Mouse (Mus musculus) forebrain, embryonic 16.5 days (tissue): Measurements from ENCODE around the gene Focad. TPM values are rescaled to one million over a fixed set of nuclear protein-coding genes. Genes with fewer than 3 reads are reported as not detected.

Experiments
- ATAC-seq: fragments of 200-750 bp; cut with Nextera tagmentation; 2 replicates; pipeline ENCODE4 v1.8.0; 2017; ENCODE audit warnings: mild to moderate bottlenecking, moderate library complexity
- H3K27ac ChIP-seq: fragments of 300-500 bp; sonication (generic); 2 replicates; pipeline ENCODE4 v1.5.1; 2014; ENCODE audit warnings: low read length, control low read depth
- H3K27me3 ChIP-seq: fragments of 300-500 bp; sonication (generic); replicated peaks from 2 replicates; pipeline ENCODE4 v1.6.1; 2014; ENCODE audit warnings: low read length; ENCODE audit not compliant: control insufficient read depth, insufficient read depth
- H3K36me3 ChIP-seq: fragments of 300-500 bp; sonication (generic); 2 replicates; pipeline ENCODE4 v1.6.1; 2014; ENCODE audit not compliant: control insufficient read depth, insufficient read depth
- H3K4me1 ChIP-seq: fragments of 300-500 bp; sonication (generic); replicated peaks from 2 replicates; pipeline ENCODE4 v1.6.1; 2014; ENCODE audit warnings: low read length; ENCODE audit not compliant: control insufficient read depth, insufficient read depth
- H3K4me2 ChIP-seq: fragments of 300-500 bp; sonication (generic); 2 replicates; pipeline ENCODE4 v1.6.1; 2014; ENCODE audit warnings: mild to moderate bottlenecking, low read length, control low read depth
- H3K4me3 ChIP-seq: fragments of 300-500 bp; sonication (generic); replicated peaks from 2 replicates; pipeline ENCODE4 v1.5.1; 2014; ENCODE audit warnings: mild to moderate bottlenecking, low read length, control low read depth
- H3K9ac ChIP-seq: fragments of 300-500 bp; sonication (generic); replicated peaks from 2 replicates; pipeline ENCODE4 v1.6.1; 2014; ENCODE audit warnings: low read depth, low read length, control low read depth
- H3K9me3 ChIP-seq: fragments of 300-500 bp; sonication (generic); 2 replicates; pipeline ENCODE4 v1.6.1; 2016; ENCODE audit warnings: low read length; ENCODE audit not compliant: control insufficient read depth
- WGBS: fragments of 180-500 bp; shearing (Covaris S2); extraction: QIAGEN DNeasy Blood & Tissue Kit; methylation state at CpG from one replicate; pipeline ENCODE4 v1.1.7; 2014; 5-methylcytosine and 5-hydroxymethylcytosine counted together
- polyA plus RNA-seq: library from polyadenylated mRNA; unstranded; fragments of >200 nt; fragmentation: Nextera tagmentation; extraction: Ambion mirVana; gene quantifications from 2 replicates; pipeline ENCODE4 v1.2.1, GENCODE M21; 2015

The Focad gene
- polyA plus RNA-seq, 1 experiment from 2014 or later: 21.1 TPM

- H3K36me3 ChIP-seq: no peaks in the 10 kb centered on the region
- peak; percentile 83 for ATAC-seq
- H3K4me1 ChIP-seq: peaks cover 9% of the 10 kb centered on the region
- H3K9ac ChIP-seq: no peak overlapping the region
- H3K27me3 ChIP-seq: no peaks in the 10 kb centered on the region
- H3K9me3 ChIP-seq: no peaks in the 10 kb centered on the region
- H3K27ac ChIP-seq: no peak overlapping the region
- no peak overlapping the region for H3K4me3 ChIP-seq
- no peak overlapping the region for H3K4me2 ChIP-seq
- 15% methylated on average over 4 of the region's 4 CpGs for WGBS
Observed at GRCm38 (mm10) chr4:88136528-88136927, 42.1 kb downstream of the Focad start.

DNA sequence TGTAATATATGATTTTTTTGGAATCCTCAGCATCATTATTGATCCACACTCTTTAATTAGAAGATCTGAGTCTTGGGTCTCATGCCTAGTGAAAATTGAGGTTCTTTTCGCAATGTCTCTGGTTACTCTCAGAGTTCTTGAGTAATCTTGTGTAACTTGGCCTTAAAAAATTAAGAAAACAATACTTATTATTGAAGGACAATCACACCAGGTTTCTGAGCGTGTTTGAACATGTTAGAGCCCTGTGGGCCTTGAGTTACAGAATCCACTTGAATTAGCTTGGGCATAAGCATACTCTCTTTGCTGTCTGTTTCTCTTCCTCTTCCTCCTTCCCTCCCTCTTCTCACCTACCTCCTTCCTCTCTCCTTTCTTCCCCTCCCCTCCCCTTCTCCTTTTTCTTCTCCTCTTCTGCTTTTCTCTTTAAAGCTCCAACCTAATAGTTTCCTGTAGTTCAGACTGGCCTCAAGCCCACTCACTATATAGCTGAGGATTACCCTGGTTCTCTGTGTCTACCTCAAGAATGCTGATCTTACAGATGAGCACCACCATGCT, 44.0 kb downstream of the Focad start:
- 92% methylated on average over 2 of the region's 2 CpGs for WGBS
- H3K9ac ChIP-seq: no peak overlapping the region
- ATAC-seq: no peak
- peaks cover 9% of the 10 kb centered on the region for H3K4me1 ChIP-seq
- H3K9me3 ChIP-seq: no peaks in the 10 kb centered on the region
- H3K4me2 ChIP-seq: no peak overlapping the region
- no peaks in the 10 kb centered on the region for H3K27me3 ChIP-seq
- no peaks in the 10 kb centered on the region for H3K36me3 ChIP-seq
- no peak overlapping the region for H3K4me3 ChIP-seq
- H3K27ac ChIP-seq: no peak overlapping the region

- no peak overlapping the region for H3K9ac ChIP-seq
- 35% methylated on average over 1 of the region's 1 CpGs for WGBS
Observed at GRCm38 (mm10) chr4:88149462-88149861, 55.0 kb downstream of the Focad start.

DNA sequence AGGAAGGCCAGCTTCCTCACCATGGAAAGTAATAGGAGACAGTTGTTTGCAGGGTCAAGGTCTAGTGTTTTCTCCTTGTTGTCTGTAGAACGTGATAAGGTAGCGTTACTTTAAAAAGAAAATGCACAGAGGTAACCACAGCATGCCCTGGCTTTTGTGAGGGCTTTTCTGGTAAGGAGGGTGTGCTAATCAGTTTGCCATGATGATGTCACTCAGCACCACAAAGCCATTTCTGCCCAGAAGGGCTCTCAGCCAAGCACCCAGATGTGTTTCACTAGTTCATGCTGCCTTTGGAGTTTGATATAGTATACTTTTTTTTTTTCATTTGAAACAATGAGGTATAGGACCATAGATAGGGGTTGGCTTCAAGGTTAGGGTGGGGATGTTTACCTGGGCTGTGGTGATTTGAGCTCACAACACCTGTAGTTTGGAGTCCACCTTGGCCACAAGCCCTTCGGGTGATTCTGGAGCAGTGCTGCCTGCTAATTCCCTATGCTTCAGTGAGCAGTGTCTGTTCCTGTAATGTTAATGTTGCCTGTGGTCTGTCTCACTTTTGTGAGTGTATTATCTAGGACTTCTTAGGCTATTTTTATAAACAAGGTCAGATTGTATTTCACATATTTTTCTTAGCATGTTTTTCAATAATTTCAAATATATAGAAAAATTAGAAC, 61.2 kb downstream of the Focad start:
- no peak for ATAC-seq
- Histone ChIP-seq H3K4me3 (no peak overlapping the region), H3K27me3 (no peaks in the 10 kb centered on the region), H3K4me2 (no peak overlapping the region), H3K4me1 (peaks cover 31% of the 10 kb centered on the region), H3K9ac (no peak overlapping the region), H3K27ac (no peak overlapping the region), H3K36me3 (no peaks in the 10 kb centered on the region), H3K9me3 (no peaks in the 10 kb centered on the region)
- WGBS: 47% methylated on average over 3 of the region's 3 CpGs

More at GRCm38 (mm10) chr4:88149462-88149861, 55.0 kb downstream of the Focad start:
- Histone ChIP-seq H3K4me1 (no peaks in the 10 kb centered on the region), H3K36me3 (no peaks in the 10 kb centered on the region), H3K9me3 (no peaks in the 10 kb centered on the region), H3K4me3 (no peak overlapping the region), H3K27me3 (no peaks in the 10 kb centered on the region), H3K27ac (no peak overlapping the region), H3K4me2 (no peak overlapping the region)
- no peak for ATAC-seq

- Histone ChIP-seq H3K4me3 (no peak overlapping the region), H3K9me3 (no peaks in the 10 kb centered on the region), H3K4me1 (peaks cover 33% of the 10 kb centered on the region), H3K4me2 (no peak overlapping the region), H3K9ac (no peak overlapping the region), H3K36me3 (no peaks in the 10 kb centered on the region), H3K27ac (peak overlapping the region; percentile 75; the same call in 1 of the 2 replicates), H3K27me3 (no peaks in the 10 kb centered on the region)
- 85% methylated on average over 5 of the region's 5 CpGs for WGBS
- 0 out of 2 replicates have a peak, but pooled peaks have one; percentile 5 for ATAC-seq
Observed at GRCm38 (mm10) chr4:88156961-88157360, 62.5 kb downstream of the Focad start.

DNA sequence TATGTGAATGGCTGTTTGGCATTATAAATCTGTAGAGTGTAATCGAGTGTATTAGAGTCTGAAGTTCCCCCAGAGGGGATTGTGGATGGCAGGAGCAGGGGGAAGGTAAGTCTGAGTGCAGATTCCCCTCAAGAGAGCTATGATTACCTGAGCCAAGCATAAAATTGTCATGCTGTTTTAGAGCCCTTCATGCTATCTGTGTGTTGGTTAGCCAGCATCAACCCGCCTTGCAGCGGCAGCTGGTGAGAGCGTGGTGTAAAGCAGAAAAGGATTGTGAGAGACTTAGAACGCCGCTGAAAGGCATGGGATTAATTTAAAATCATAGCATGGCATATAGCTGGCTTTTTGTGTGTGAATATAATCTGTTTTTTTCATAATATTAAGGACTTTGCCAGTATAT, 63.2 kb downstream of the Focad start:
- ATAC-seq: peak; percentile 64
- 52% methylated on average over 6 of the region's 6 CpGs for WGBS
- peaks cover 36% of the 10 kb centered on the region for H3K4me1 ChIP-seq
- peak overlapping the region; percentile 75 for H3K27ac ChIP-seq
- no peak overlapping the region for H3K4me3 ChIP-seq
- no peaks in the 10 kb centered on the region for H3K9me3 ChIP-seq
- no peak overlapping the region for H3K4me2 ChIP-seq
- 0 out of 2 replicates have a peak overlapping the region, but pooled peaks have one; percentile 8 for H3K9ac ChIP-seq
- no peaks in the 10 kb centered on the region for H3K36me3 ChIP-seq
- H3K27me3 ChIP-seq: no peaks in the 10 kb centered on the region

DNA sequence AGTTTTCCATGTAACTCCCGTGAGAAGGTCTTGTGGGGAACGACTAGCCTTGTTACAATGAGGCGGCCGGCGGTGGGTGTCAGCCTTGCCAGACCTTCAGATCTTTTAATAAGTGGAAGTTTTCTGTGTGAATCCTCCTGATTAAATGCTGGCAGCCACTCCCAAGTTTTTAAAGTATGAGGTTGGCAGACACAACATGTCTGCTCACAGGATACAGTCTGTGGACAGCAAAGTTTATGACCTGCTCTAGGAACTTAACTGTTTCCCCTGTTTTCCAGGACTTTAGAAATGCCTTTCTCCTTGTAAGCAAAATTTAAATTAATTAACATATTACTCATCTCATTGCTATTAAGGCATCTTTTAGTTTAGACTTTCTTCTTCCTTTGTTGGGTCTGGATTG, 64.8 kb downstream of the Focad start:
- Histone ChIP-seq H3K9me3 (no peaks in the 10 kb centered on the region), H3K4me1 (peaks cover 45% of the 10 kb centered on the region), H3K4me3 (no peak overlapping the region), H3K4me2 (no peak overlapping the region), H3K36me3 (no peaks in the 10 kb centered on the region), H3K27me3 (no peaks in the 10 kb centered on the region), H3K27ac (peak overlapping the region; percentile 75), H3K9ac (no peak overlapping the region)
- 48% methylated on average over 5 of the region's 5 CpGs for WGBS
- peak; percentile 41 for ATAC-seq

GRCm38 (mm10) chr4:88159700-88160099, 65.3 kb downstream of the Focad start:
- no peak overlapping the region for H3K4me3 ChIP-seq
- peak; percentile 73 for ATAC-seq
- no peaks in the 10 kb centered on the region for H3K36me3 ChIP-seq
- no peaks in the 10 kb centered on the region for H3K9me3 ChIP-seq
- 34% methylated on average over 6 of the region's 6 CpGs for WGBS
- H3K9ac ChIP-seq: no peak overlapping the region
- H3K4me1 ChIP-seq: peaks cover 45% of the 10 kb centered on the region
- peak overlapping the region; percentile 75 for H3K27ac ChIP-seq
- no peaks in the 10 kb centered on the region for H3K27me3 ChIP-seq
- H3K4me2 ChIP-seq: no peak overlapping the region

- ATAC-seq: no peak
- H3K9me3 ChIP-seq: no peaks in the 10 kb centered on the region
- no peak overlapping the region for H3K4me2 ChIP-seq
- no peaks in the 10 kb centered on the region for H3K36me3 ChIP-seq
- peaks cover 27% of the 10 kb centered on the region for H3K4me1 ChIP-seq
- no peak overlapping the region for H3K4me3 ChIP-seq
- H3K27ac ChIP-seq: peak overlapping the region; percentile 41
- H3K27me3 ChIP-seq: no peaks in the 10 kb centered on the region
- 59% methylated on average over 13 of the region's 13 CpGs for whole genome bisulfite sequencing
- H3K9ac ChIP-seq: no peak overlapping the region
Observed at GRCm38 (mm10) chr4:88163511-88164247, 69.2 kb downstream of the Focad start.
